Mouse (Mus musculus): Measurements from ENCODE around the gene Ccdc97. TPM values are rescaled to one million over a fixed set of nuclear protein-coding genes. Genes with fewer than 3 reads are reported as not detected.
A peak's percentile ranks its signal among the peaks of the same experiment; 100 is the strongest.

Ccdc97 gene
- total and polyA plus RNA-seq, 3 experiments, result 11.7 to 63.1 (median 52.8) TPM

DNA sequence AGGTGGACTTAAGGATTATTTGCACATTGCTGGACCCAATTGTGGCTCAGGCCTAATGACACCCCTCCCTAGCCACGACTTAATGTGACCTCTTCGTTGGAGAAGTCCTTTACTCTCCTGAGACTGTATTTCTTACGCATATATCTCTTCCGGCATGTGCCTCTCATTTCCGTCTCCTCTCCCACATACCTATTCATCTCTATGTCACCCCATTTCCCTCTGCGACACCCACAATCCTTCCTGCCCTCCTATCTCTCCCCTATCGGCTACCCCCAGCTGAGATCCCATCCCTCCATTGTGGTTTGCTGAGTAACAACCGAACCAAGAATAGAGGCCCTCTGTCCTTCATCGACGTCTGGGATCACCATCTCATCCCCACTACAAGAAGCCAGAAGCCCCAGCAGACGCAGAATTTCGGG lies 29.3 kb downstream of the Ccdc97 start:
- peaks cover 66% of the 10 kb centered on the region for H3K4me1 ChIP-seq (ENCODE audit: insufficient read depth, low read depth, low read length)
- H3K36me3 ChIP-seq (replicated peaks), result peaks cover 75% of the 10 kb centered on the region
- peak overlapping the region; percentile 95 for H3K4me3 ChIP-seq (ENCODE audit: low read depth, low read length)
- ATAC-seq (ENCODE audit: extremely low read depth, insufficient number of reproducible peaks, low FRiP score, poor library complexity, severe bottlenecking), result peak; percentile 15; the same call in 1 of the 2 replicates
- DNase-seq (ENCODE audit: low spot score), result no peak
- TF ChIP-seq CTCF (IDR thresholded peaks at IDR 0.05; ENCODE audit: low read depth, low read length) (no peak), POLR2AphosphoS5 (IDR thresholded peaks at IDR 0.05; ENCODE audit: insufficient replicate concordance, low read depth, low read length) (no peak), GATA2 (IDR thresholded peaks at IDR 0.05; ENCODE audit: borderline replicate concordance, low read depth, low read length) (no peak), GATA1 (IDR thresholded peaks at IDR 0.05; ENCODE audit: borderline replicate concordance, low read length) (no peak), TAL1 (conservative IDR thresholded peaks at IDR 0.05; ENCODE audit: low read depth, low read length) (no peak)
- H3K9me3 ChIP-seq (replicated peaks), result no peaks in the 10 kb centered on the region
- H3K27me3 ChIP-seq (ENCODE audit: insufficient read depth, low read length), result no peaks in the 10 kb centered on the region

GRCm38 (mm10) chr7:25688810-25689586 lies 29.9 kb downstream of the Ccdc97 start:
- peaks cover 74% of the 10 kb centered on the region for H3K36me3 ChIP-seq (replicated peaks)
- no peak for TF ChIP-seq CTCF (IDR thresholded peaks at IDR 0.05; ENCODE audit: low read depth, low read length)
- no peak for TF ChIP-seq POLR2AphosphoS5 (IDR thresholded peaks at IDR 0.05; ENCODE audit: insufficient replicate concordance, low read depth, low read length)
- TF ChIP-seq GATA2 (IDR thresholded peaks at IDR 0.05; ENCODE audit: borderline replicate concordance, low read depth, low read length), result no peak
- TF ChIP-seq GATA1 (IDR thresholded peaks at IDR 0.05; ENCODE audit: borderline replicate concordance, low read length), result no peak
- no peak for TF ChIP-seq TAL1 (conservative IDR thresholded peaks at IDR 0.05; ENCODE audit: low read depth, low read length)
- H3K27me3 ChIP-seq (ENCODE audit: insufficient read depth, low read length), result no peaks in the 10 kb centered on the region
- peaks cover 67% of the 10 kb centered on the region for H3K4me1 ChIP-seq (ENCODE audit: insufficient read depth, low read depth, low read length)
- ATAC-seq (ENCODE audit: extremely low read depth, insufficient number of reproducible peaks, low FRiP score, poor library complexity, severe bottlenecking) (peak; percentile 77), DNase-seq (ENCODE audit: low spot score) (peak; percentile 84)
- no peaks in the 10 kb centered on the region for H3K9me3 ChIP-seq (replicated peaks)
- H3K4me3 ChIP-seq (ENCODE audit: low read depth, low read length), result peak overlapping the region; percentile 95

GRCm38 (mm10) chr7:25687811-25688401 lies 31.0 kb downstream of the Ccdc97 start:
- H3K4me3 ChIP-seq (ENCODE audit: low read depth, low read length), result peak overlapping the region; percentile 95
- H3K9me3 ChIP-seq (replicated peaks), result no peaks in the 10 kb centered on the region
- H3K36me3 ChIP-seq (replicated peaks), result peaks cover 70% of the 10 kb centered on the region
- peak; percentile 77 for DNase-seq (ENCODE audit: low spot score)
- TF ChIP-seq CTCF (IDR thresholded peaks at IDR 0.05; ENCODE audit: low read depth, low read length) (peak; percentile 41; the same call in 1 of the 2 replicates), POLR2AphosphoS5 (IDR thresholded peaks at IDR 0.05; ENCODE audit: insufficient replicate concordance, low read depth, low read length) (no peak)
- ATAC-seq (ENCODE audit: extremely low read depth, insufficient number of reproducible peaks, low FRiP score, poor library complexity, severe bottlenecking), result no peak
- no peaks in the 10 kb centered on the region for H3K27me3 ChIP-seq (ENCODE audit: insufficient read depth, low read length)
- peaks cover 68% of the 10 kb centered on the region for H3K4me1 ChIP-seq (ENCODE audit: insufficient read depth, low read depth, low read length)

GRCm38 (mm10) chr7:25686680-25687531 lies 32.0 kb downstream of the Ccdc97 start, which contains the start of gene Tgfb1:
Gene Tgfb1 (plus strand): TSS chr7:25687002.
- peak within 1 kb of the TSS; percentile 95 for H3K4me3 ChIP-seq (ENCODE audit: low read depth, low read length)
- TF ChIP-seq POLR2AphosphoS5 (IDR thresholded peaks at IDR 0.05; ENCODE audit: insufficient replicate concordance, low read depth, low read length) (no peak), CTCF (IDR thresholded peaks at IDR 0.05; ENCODE audit: low read depth, low read length) (0 out of 2 replicates have a peak, but pooled peaks have one; percentile 19), GATA1 (IDR thresholded peaks at IDR 0.05; ENCODE audit: borderline replicate concordance, low read length) (no peak), GATA2 (IDR thresholded peaks at IDR 0.05; ENCODE audit: borderline replicate concordance, low read depth, low read length) (no peak)
- DNase-seq (ENCODE audit: low spot score), result peak; percentile 91

GRCm38 (mm10) chr7:25685926-25686470 lies 32.9 kb downstream of the Ccdc97 start:
- Histone ChIP-seq H3K9me3 (replicated peaks) (no peaks in the 10 kb centered on the region), H3K4me1 (ENCODE audit: insufficient read depth, low read depth, low read length) (peaks cover 70% of the 10 kb centered on the region), H3K36me3 (replicated peaks) (peaks cover 65% of the 10 kb centered on the region), H3K27me3 (ENCODE audit: insufficient read depth, low read length) (no peaks in the 10 kb centered on the region), H3K4me3 (ENCODE audit: low read depth, low read length) (peak overlapping the region; percentile 95)
- DNase-seq (ENCODE audit: low spot score) (no peak), ATAC-seq (ENCODE audit: extremely low read depth, insufficient number of reproducible peaks, low FRiP score, poor library complexity, severe bottlenecking) (no peak)
- no peak for TF ChIP-seq CTCF (IDR thresholded peaks at IDR 0.05; ENCODE audit: low read depth, low read length)
- TF ChIP-seq TAL1 (conservative IDR thresholded peaks at IDR 0.05; ENCODE audit: low read depth, low read length), result no peak; the same call in 1 of the 2 replicates
- no peak for TF ChIP-seq GATA2 (IDR thresholded peaks at IDR 0.05; ENCODE audit: borderline replicate concordance, low read depth, low read length)
- TF ChIP-seq GATA1 (IDR thresholded peaks at IDR 0.05; ENCODE audit: borderline replicate concordance, low read length), result no peak
- TF ChIP-seq POLR2AphosphoS5 (IDR thresholded peaks at IDR 0.05; ENCODE audit: insufficient replicate concordance, low read depth, low read length), result peak; percentile 65; the same call in 1 of the 2 replicates

More at GRCm38 (mm10) chr7:25686680-25687531, 32.0 kb downstream of the Ccdc97 start, which contains the start of gene Tgfb1:
- H3K27me3 ChIP-seq (ENCODE audit: insufficient read depth, low read length), result no peaks in the 10 kb centered on the region
- peaks cover 70% of the 10 kb centered on the region for H3K4me1 ChIP-seq (ENCODE audit: insufficient read depth, low read depth, low read length)
- peaks cover 70% of the 10 kb centered on the region for H3K36me3 ChIP-seq (replicated peaks)
- no peaks in the 10 kb centered on the region for H3K9me3 ChIP-seq (replicated peaks)
- no peak for ATAC-seq (ENCODE audit: extremely low read depth, insufficient number of reproducible peaks, low FRiP score, poor library complexity, severe bottlenecking)

Measured in G1E (cell line).